Mouse (Mus musculus): ENCODE results near the gene Apol11a. TPM values are rescaled to one million over a fixed set of nuclear protein-coding genes. Genes with fewer than 3 reads are reported as not detected.
A peak's percentile ranks its signal among the peaks of the same experiment; 100 is the strongest.
"Not testable (repeated sequence)": the region's sequence is repeated elsewhere in the genome, so short reads cannot be mapped to it uniquely, and the experiment has no call there.

The Apol11a gene
- total RNA-seq (2022): not detected

- DNase-seq (ENCODE audit: low spot score in 2 of 2): not testable (repeated sequence)
These were observed at the start of gene Apol11a for GRCm38 (mm10) chr15:77507966-77508365. Gene Apol11a, plus strand, starts transcription at chr15:77508271.

GRCm38 (mm10) chr15:77474699-77475390 is 33.2 kb upstream of the Apol11a start:
- not testable (repeated sequence) for DNase-seq (ENCODE audit: low spot score in 2 of 2)

GRCm38 (mm10) chr15:77476693-77477092 is 31.4 kb upstream of the Apol11a start, which contains the start of gene Apol10a:
Gene Apol10a, plus strand, starts transcription at chr15:77477047.
- not testable (repeated sequence) for DNase-seq (ENCODE audit: low spot score in 2 of 2)

- no peak for DNase-seq (ENCODE audit: low spot score in 2 of 2)
These were observed 25.8 kb upstream of the Apol11a start for GRCm38 (mm10) chr15:77482140-77482794.

GRCm38 (mm10) chr15:77493181-77493580 is 14.9 kb upstream of the Apol11a start:
- DNase-seq (ENCODE audit: low spot score in 2 of 2): not testable (repeated sequence)

GRCm38 (mm10) chr15:77494694-77495093 is 13.4 kb upstream of the Apol11a start:
- not testable (repeated sequence) for DNase-seq (ENCODE audit: low spot score in 2 of 2)

GRCm38 (mm10) chr15:77520596-77520995 is 12.5 kb downstream of the Apol11a start:
- not testable (repeated sequence) for DNase-seq (ENCODE audit: low spot score in 2 of 2)

GRCm38 (mm10) chr15:77523186-77523843 is 15.2 kb downstream of the Apol11a start:
- peak; percentile 13 to 19 for DNase-seq (ENCODE audit: low spot score in 2 of 2)

- DNase-seq (ENCODE audit: low spot score in 2 of 2): no peak
These were observed 25.1 kb downstream of the Apol11a start, which contains the start of gene Apol7c for GRCm38 (mm10) chr15:77533216-77533615. Gene Apol7c, minus strand, starts transcription at chr15:77533316.

GRCm38 (mm10) chr15:77539221-77539620 is 31.1 kb downstream of the Apol11a start:
- not testable (repeated sequence) for DNase-seq (ENCODE audit: low spot score in 2 of 2)

- no peak for DNase-seq (ENCODE audit: low spot score in 2 of 2)
These were observed 53.7 kb downstream of the Apol11a start, which contains the start of gene 1700025B11Rik for GRCm38 (mm10) chr15:77561792-77562191. Gene 1700025B11Rik, minus strand, starts transcription at chr15:77561892.

- no peak for DNase-seq (ENCODE audit: low spot score in 2 of 2)
These were observed 55.1 kb downstream of the Apol11a start for GRCm38 (mm10) chr15:77563219-77563618.

Other genes with a start within 250 kb of the Apol11a start
- 10 to 100 TPM; 40.8 to 56.7 (median 46.9) TPM for gene Rbfox2, start 201.3 kb upstream of the Apol11a start, total RNA-seq (2022)
- gene Apol7a, start 109.2 kb upstream of the Apol11a start, total RNA-seq (2022): 1 to 10 TPM in 3 of 4 experiments, under 1 TPM in 1; 0.80 to 1.6 (median 1.3) TPM
- under 1 TPM in 1 of 4 experiments, not detected in 3; 0.18 TPM for gene Apol9a, start 97.1 kb upstream of the Apol11a start, total RNA-seq (2022)
- gene Apol7b, start 60.8 kb upstream of the Apol11a start, total RNA-seq (2022): under 1 TPM in 3 of 4 experiments, not detected in 1; 0.25 to 0.65 (median 0.31) TPM
- gene Apol10a, start 31.2 kb upstream of the Apol11a start, total RNA-seq (2022): not detected
- gene Apol7c, start 25.0 kb downstream of the Apol11a start, total RNA-seq (2022): not detected
- not detected for gene 1700025B11Rik, start 53.6 kb downstream of the Apol11a start, total RNA-seq (2022)
- under 1 TPM; 0.17 to 0.88 (median 0.53) TPM for gene Apol10b, start 87.9 kb downstream of the Apol11a start, total RNA-seq (2022)
- gene Gm36245, start 91.0 kb downstream of the Apol11a start, total RNA-seq (2022): not detected
- gene Apol11b, start 135.0 kb downstream of the Apol11a start, total RNA-seq (2022): under 1 TPM in 1 of 4 experiments, not detected in 3; 0.13 TPM
- gene Apol7e, start 190.6 kb downstream of the Apol11a start, total RNA-seq (2022): not detected
- not detected for gene Apol9b, start 220.8 kb downstream of the Apol11a start, total RNA-seq (2022)
- under 1 TPM in 2 of 4 experiments, not detected in 2; 0.63 to 0.86 TPM for gene Apol8, start 248.7 kb downstream of the Apol11a start, total RNA-seq (2022)

All from gastrocnemius, adult 8-10 months (tissue).